Mouse (Mus musculus): ENCODE data around the gene Gm20388.
A peak's percentile ranks its signal among the peaks of the same experiment; 100 is the strongest.

Gm20388 gene

DNA sequence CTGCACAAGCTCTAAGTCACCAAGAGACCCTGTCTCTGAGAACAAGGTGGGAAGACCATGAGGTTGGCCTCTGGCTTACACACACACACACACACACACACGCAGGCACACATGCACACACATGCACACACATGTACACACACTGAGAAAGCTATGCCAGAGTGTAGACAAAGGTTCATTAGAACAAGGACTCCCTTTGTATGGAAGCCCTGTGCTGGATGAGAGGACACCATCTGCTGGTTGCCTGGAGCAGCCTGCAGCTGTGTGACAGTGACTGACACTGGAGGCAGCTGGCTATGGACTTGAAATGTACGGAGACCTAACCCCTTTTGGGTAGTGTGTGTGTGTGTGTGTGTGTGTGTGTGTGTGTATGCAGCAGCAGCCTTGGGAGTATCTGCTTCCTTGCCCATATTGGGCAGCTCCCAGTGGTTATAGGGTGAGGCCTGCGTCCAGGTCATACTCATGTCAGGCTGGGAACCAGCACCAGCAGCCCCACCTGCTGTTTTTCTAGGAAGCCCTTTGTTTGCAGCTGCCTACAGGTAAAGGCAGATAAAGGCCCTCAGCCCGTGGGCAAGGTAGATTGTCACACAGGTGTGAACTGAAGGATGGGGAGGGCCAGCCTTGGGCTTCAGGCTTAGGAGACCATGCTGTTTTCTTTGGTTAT lies 4376.0 kb downstream of the Gm20388 start:
- no peak for DNase-seq (ENCODE audit: low spot score in 2 of 2)

DNA sequence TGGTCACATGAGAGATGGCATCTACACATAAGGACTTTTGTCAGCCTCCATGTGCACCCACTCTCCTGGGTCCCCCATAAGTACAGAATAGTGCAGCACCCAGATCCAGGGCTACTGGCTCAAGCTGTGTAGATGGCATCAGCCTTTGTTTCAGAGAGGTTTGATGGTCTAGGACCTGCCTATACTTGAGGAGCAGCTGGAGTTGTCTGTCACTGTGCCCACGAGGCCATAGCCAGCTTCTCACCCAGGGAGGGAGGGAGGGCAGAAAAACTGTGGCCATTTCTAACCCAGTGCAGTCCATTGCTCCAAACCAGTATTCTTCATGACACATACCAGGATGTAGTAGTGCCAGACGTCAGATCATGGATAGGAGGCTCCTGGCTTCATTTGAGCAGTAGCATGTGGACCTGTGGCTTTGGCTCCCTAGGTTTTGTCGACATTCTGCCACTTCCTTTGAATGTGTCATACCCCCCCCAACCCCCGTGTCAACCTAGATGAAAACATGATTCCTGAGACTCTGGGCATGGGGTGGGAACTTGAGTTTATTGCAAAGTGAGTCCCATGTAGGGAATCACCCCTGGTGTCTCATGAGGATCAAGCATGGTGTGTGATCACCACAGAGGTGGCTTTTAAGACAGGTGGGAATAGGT lies 4377.7 kb downstream of the Gm20388 start:
- no peak for DNase-seq (ENCODE audit: low spot score in 2 of 2)

DNA sequence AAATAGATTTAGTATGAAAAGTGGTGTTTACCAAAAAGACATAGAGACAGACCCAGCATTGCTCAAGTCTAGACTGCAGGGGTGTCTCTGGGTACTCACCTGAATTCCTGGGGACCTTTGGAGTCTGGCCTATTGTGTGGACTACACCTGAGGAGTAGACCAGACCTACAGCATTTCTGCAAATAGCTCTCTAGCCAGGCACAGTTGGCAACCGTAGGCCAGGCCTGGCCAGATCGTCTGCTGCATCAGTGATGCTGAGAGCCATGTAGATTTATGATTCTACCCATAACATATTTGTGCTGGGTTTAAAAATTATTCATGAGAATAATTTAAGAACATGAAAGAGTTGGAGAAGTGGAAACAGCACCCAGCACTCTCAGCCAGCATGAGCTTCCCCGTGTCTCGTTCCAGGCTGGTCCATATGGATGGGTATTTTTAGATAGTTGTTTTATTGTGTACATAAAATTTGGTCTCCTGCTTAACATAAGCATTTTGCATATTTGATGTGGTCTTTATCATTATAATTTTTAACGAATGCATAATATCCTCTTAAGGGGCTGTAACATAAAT lies 4378.9 kb downstream of the Gm20388 start:
- DNase-seq (ENCODE audit: low spot score in 2 of 2): no peak

DNA sequence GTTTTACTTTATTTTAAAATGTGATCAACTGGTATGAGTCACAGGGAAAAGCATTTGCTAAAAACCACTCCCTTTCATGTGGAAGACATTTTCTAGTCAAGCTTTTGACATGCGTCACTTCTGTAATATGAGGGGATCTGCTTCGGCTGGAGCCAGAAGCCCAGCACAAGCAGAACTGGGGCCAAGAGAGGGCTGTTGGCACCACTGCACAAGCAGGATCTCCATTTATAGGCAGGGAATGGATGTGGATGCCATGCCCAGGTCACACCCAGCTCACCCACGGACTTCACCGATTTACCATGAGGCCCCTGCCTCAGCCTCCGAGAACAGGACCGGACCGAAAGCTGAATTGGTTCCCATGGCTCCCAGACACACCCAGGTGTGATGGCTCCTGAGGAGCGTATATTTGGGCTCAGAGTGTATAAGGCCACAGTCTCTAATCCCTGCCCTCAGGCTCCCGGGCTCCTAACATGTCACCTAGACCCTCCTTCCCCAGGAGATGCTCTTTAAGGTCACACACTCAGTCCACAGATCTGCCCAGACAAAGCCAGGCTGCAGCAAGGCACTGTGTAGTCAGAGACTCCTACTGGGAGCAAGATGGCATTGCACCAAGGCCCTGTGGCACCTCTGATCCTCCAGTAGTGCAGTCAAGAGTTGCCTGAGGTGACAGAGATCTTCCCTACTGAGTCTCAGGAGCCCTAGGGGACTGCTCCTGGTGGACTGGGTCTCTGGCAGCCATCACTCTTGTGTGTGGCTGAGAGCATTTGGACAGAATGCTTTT lies 4380.5 kb downstream of the Gm20388 start:
- DNase-seq (ENCODE audit: low spot score in 2 of 2): peak in 1 of 2 experiments; percentile 60

DNA sequence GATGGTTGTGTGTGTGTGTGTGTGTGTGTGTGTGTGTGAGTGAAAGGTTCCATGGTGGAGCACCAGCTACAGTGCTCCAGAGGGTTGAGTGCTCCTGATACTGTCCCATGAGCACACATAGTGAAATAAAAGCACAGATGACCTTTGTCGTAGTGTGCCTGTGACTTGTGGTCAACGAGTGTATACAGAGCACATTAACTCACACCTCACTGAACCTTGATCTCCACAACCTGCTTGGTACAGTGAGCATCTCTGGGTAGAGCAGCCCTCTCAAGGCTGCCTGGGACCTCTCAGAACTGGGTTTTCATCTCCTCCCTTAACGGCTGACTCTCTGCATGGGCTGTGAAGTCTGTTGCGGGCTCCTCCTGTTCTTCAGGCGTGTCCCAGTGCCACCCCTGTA lies 4381.1 kb downstream of the Gm20388 start:
- no peak for DNase-seq (ENCODE audit: low spot score in 2 of 2)

DNA sequence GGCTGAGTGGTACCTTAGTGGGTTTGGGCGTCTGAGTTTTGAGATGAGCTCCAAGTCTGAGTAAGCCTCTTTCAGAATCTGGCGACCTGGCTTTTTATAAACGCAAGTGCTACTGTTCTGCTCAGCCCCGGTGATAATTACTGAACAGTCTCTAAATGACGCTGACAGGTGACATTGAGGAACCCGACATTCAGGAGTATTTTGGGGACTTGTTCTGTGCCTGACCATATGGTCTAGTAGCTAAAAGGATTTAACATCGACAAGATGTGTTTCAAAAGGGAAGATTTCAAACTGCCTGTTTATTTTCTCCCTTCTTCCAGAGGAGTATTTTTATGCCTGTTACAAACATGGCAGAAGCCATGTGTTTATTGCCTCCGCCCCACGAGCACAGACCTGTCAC lies 4382.3 kb downstream of the Gm20388 start:
- DNase-seq (ENCODE audit: low spot score in 2 of 2): no peak

DNA sequence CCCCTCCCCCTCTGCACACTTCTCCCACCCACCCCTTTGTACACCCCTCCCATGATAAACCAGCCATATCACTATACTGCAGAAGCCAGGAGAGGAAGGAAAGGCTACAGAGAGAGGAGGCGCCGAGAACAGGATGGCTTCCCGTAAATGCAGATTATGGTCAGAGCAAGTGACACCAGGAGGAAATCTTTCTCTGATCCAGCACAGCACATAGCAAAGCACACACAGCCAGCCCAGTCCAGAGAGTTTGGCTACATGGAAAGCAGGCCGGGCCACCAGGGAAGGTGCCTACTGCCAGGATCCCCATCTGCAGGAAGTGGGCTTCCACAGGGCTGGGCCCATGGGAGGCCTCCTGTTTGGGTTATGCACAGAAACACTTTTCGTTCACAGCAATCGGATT lies 4383.8 kb downstream of the Gm20388 start:
- no peak for DNase-seq (ENCODE audit: low spot score in 2 of 2)

DNA sequence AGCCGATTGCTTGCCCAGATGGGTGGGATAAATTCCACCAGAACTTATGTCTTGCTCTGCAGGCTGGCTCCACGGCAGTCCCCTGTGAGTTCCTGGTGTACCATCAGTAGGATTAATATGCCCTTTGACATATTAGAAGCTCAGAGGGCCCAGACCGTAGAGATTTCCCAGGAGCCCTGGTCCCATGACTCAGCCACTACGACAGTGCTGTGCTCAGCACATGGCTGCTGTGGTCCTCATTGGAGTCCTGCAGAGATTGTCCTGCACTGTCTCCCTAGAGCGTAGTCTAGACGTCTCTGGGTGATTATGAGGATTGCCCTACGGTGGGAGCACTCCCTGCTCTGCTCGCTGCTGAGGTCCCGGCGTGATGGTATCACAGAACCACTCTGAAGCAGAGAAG lies 4384.3 kb downstream of the Gm20388 start:
- no peak for DNase-seq (ENCODE audit: low spot score in 2 of 2)

DNA sequence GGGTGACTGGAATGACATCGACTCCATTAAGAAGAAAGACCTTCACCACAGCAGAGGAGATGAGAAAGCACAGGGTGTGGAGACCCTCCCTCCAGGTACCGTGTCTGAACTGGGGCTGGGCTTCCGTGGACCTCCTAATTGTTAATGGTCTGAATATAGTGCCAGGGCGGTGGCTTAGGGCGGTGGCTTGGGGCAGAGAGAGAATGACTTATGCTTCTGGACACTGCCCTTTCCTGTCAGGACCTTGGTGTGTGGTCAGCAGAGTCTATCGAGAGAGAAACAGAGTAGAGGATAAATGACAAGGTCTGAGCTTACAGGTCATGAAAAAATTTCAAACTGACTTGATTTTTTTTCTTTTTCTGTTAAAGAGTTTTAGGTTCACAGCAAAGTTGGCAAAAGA lies 4384.7 kb downstream of the Gm20388 start:
- DNase-seq (ENCODE audit: low spot score in 2 of 2): no peak

DNA sequence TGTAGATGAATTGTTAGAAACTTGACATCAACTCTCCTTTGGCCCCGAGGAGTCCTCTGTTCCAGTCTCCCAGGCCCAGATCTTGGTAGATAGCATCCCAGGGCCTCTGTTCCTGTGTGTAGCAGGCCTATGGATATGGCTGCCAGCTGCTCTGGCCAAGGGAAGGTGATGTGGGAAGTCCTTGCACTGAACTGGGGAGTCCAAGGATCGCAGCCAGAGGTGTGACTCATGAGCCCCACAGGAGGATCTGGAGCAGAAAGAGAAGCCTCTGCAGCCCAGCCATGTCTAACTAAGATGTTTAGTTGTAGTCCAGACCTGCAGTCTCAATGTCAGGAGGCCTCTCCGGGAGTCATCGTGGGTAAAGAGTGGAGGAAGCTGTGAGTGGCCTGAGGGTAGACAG lies 4390.9 kb downstream of the Gm20388 start:
- DNase-seq (ENCODE audit: low spot score in 2 of 2): no peak

DNA sequence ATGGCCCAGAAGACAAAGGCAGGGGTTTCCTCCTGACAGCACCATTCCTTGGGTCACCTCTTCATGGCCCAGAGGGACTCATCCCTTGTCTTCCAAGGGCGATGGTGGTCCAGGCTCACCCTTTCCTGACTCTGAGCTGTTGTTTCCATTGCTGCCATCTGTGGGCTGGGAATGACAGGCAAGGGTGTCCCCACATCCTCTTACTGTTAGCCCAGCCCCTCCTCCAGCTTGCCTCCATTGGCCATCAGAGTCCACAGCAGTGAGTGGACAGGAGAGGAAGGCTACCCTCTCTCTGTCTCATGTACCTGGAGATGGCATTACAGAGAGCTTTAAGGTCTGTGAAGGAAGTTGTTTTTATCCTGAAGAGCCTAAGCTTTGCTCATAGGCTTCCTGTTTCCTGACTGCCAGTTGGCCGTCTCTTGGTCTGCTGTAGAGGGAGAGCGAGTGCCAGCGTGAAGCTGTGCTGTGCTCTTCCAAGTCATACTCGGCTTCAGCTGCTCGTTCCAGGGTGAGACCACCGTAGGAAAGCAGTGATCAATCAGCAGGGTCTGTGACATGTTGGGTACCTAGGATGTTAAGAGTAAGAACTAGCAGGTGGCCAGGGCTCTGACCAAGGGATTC lies 4391.4 kb downstream of the Gm20388 start:
- DNase-seq (ENCODE audit: low spot score in 2 of 2): no peak

DNA sequence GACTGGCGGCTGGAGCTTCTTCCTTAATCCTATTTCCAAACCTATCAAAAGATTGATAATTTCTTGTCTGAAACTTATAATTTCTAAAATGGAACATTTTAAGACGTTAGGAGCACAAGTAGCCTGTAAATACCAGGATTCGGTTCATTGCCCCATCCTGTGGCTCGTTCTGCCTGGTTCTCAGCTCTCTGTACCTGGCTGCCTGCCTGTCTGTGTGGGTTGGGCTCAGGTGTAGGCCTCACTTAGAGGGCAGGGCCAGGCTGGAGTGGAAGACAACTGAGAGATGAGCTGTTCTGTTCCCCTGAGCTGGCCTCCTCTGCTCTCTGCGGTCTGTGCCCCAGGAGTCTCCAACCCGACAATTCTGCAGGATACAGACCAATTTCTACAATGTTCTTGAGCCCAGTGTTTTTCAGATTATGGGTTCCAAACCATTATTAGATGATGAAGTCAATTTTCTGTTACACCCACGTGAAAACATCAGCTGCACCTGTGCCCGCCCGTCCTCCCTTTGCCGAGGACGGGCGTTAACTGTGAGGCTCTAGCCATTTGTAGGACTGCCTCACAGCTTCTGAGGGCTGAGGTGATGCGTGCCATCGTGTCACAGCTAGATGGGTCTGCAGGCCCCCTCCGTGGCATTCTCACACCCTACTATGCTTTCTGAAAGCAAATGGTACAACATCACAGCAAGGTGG lies 4392.7 kb downstream of the Gm20388 start:
- no peak for DNase-seq (ENCODE audit: low spot score in 2 of 2)

DNA sequence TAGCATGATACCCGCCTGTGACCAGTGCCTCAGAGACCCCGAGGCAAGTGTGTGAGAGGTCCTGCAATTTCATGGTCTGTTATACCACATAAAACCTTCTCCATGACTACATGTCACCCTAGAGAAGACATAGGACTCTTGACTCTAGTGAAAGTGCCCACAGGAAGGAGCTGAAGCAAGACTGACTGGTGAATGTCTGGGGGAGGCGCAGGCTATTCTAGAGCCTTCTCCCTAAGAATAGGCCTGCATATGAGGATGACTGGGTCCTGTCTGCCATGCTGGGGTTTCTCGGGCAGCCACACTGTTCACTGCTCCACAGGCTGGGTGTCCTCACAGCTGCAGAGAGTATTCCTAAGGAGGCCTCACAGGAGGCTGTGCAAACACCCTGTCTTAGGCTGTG lies 4393.5 kb downstream of the Gm20388 start:
- no peak for DNase-seq (ENCODE audit: low spot score in 2 of 2)

DNA sequence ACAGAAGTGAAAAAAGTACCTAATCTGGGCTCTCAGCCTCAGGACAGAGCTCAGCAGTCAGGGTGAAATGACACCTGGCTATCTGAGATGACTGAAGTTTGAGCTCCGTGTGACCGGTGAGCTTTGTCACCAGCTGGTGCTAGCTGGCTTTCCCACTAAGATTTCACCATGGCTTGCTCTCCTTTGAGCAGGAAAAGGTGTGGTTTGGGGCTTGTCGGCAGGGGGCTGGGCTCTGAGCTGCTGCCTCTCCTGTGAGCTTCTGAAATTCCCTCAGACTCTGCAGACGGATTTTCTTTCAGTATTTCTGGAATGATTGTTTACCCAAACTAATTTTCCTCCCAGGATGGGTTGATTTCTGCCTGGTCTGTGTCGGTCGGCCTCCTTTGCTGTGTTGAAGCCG lies 4395.9 kb downstream of the Gm20388 start:
- DNase-seq (ENCODE audit: low spot score in 2 of 2): no peak

DNA sequence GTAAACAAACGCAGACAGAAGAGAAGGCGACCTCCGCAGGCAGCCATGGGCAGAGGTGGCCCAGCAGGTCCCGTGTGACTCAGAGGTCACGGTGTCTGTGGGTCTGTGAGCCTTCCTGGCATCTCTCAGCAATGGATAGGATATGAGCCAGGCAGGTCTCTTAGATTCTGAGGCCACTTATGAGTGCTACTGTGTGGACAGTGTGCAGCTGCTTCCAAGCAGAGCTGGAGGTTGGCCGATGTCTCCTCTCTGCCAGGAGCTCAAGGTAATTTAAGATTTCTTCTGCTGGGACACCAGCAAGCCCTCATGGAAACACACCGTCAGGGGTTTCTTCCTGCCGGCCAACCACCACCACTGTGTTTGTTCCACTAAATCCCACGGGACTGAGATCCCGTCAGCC lies 4397.1 kb downstream of the Gm20388 start:
- no peak for DNase-seq (ENCODE audit: low spot score in 2 of 2)

DNA sequence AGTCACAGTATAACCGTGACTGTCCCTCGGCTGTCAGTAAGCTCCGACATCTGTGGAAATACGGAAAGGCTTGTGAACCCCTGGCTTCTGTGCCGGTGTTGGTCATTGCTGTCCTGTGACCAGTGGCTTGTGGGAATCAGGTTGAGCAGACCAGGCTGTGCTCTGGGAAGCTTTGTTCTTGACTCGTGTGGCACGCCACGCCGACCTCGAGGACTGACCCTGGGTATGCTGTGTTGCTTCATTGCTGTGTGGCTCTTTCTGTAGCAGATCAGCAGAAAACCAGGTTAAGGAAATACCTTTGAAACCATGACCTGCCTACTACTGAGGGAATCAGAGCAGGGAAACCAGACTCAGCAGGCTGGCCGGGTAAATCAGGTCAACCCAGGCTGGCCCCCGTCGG lies 4399.9 kb downstream of the Gm20388 start:
- no peak for DNase-seq (ENCODE audit: low spot score in 2 of 2)

DNA sequence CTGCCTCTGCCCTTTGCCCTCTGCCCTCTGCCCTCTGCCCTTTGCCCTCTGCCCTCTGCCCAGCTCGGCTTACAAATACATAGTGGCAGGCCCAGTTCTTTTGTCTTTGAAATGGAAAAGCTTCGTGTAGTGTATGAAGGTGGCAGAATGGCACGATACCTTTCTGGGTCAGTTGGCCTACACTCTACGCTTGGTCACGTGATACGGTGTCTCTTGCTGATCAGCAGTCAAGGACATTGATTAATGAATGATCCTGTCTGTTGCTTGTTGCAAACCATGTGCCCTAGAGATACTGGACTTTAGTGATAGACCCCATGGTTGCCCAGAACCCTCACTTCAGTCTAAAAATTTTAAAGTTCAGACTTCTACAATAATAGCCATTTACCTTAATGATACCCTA lies 4400.5 kb downstream of the Gm20388 start:
- DNase-seq (ENCODE audit: low spot score in 2 of 2): no peak

DNA sequence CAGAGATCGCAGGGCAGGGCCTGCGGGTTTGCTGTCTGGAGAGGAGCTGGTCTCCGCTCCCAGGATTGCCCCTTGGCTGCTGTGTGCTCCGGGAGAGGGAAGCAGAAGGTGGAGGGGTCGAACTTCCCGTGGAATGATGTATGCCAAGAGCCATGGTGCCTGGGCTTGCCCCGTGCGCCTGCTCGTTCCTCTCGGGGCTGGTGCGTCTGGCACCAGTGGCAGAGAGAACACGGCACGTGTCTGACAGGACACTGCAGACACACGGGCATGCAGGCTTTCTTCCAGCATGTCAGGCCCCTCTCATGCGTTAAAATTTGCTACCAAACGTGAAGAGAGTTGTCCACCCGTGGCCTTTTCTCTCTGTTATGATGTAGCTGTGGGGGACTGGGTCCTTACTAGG lies 4401.1 kb downstream of the Gm20388 start:
- DNase-seq (ENCODE audit: low spot score in 2 of 2): no peak

DNA sequence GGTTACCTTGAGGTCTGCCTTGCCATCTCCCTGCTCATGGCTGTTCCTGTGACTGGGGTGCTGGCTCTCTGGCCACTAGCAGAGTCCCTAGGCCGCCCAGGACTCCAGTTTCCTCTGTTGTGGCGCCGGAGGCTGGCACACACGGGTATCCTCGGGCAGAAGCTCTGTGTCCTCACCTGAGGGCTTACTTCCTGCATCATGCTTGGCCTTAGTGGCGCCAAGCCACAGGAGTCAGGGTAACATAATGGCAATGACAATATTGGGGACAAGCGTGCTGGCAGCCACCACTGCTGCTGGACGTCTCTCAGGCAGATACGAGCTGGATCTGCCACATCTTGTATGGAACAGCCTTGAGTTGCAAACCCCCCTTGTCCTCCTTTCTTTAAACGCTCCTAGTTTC lies 4401.6 kb downstream of the Gm20388 start:
- DNase-seq (ENCODE audit: low spot score in 2 of 2): no peak

DNA sequence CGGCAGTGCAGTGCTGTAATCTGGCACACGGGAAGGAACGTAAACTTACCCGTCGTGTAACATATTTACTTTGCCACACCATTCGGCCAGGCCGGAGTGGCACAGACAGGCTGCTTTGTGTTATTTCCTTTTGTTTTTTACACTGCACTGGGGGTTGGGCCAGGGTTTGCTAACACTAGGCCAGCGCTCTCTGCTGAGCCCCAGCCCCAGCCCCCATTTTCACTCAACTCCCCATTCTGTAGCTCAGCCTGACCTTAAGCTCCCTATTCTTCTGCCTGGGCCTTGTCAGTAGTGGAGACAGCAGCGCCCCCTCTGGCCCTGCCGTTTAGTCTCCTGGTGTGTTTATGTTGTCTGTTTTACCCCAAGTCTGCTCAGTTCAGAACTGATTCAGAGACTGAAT lies 4404.2 kb downstream of the Gm20388 start:
- DNase-seq (ENCODE audit: low spot score in 2 of 2): no peak

DNA sequence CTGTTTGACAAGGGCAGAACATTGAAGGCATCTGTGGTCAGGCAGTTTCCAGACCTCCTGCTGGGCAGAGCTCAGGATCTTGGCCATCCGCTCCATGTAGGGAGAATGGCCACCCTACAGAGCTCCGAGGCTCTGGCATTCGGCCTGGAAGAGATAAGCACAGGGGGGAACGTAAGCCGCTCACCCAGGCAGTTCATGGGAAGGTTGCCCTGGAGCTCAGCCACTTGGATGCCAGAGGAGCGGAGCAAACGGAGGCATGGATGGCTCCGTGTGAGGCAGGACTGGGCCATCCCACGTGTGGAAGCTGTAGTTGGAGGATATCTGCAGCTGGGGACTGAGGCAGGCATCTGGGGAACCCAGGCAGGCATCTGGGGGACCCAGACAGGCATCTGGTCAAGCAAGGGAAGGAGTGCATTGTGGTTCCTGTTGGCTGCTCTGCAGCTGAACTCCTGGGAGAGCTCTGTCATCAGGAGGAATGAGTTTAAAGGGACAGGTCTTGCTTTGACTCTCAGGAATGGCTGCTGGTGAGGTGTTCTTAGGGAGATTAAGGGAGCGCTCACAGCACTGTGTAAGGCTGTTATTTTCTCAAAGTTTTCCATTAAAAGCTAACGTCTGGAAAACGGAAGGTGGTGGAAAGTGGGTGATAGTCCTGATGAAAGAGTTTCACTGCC lies 4406.0 kb downstream of the Gm20388 start:
- no peak for DNase-seq (ENCODE audit: low spot score in 2 of 2)
